Mouse (Mus musculus) left cerebral cortex, postnatal 10 days (tissue): ENCODE measurements around the gene Cc2d2b. TPM values are rescaled to one million over a fixed set of nuclear protein-coding genes. Genes with fewer than 3 reads are reported as not detected.

ENCODE experiments used
- DNase-seq, 2 experiments: peaks; one replicate each; pipeline ENCODE4 v3.0.0; 2021 to 2022; ENCODE audit warnings: low spot score in 2 of 2, mixed read lengths in 1 of 2; ENCODE audit errors: extremely low spot score in 1 of 2
- intact Hi-C: fragments of 180-260 bp; cut with DNase I; formaldehyde crosslinking; loops from one replicate; pipeline ENCODE4 v1.15.1; 2025
- total RNA-seq, 2 experiments: library from RNA; stranded (reverse); gene quantifications; 2 replicates each; pipeline ENCODE4 v1.2.3; 2021

The Cc2d2b gene
- total RNA-seq, 2 experiments from 2014 or later: 0.43 to 1.4 TPM

- DNase-seq: no peak
- intact Hi-C loops: no loop called here
Measured at GRCm38 (mm10) chr19:40738683-40739324, 9.7 kb upstream of the Cc2d2b start.

- DNase-seq: peak in 1 of 2 experiments; percentile 46
- intact Hi-C loops: loop anchor here (5.0 kb wide), 1 partner anchor 271 kb away; no protein-coding TSS in a partner anchor
Measured at GRCm38 (mm10) chr19:40746603-40747002, 1.9 kb upstream of the Cc2d2b start.

GRCm38 (mm10) chr19:40754311-40754710 lies 5.8 kb downstream of the Cc2d2b start:
- no peak for DNase-seq
- intact Hi-C loops: no loop called here

- DNase-seq: no peak
- intact Hi-C loops: no loop called here
Measured at GRCm38 (mm10) chr19:40760071-40760470, 11.5 kb downstream of the Cc2d2b start.

GRCm38 (mm10) chr19:40762023-40762759 lies 13.6 kb downstream of the Cc2d2b start:
- peak; percentile 23 to 46 for DNase-seq
- intact Hi-C loops: no loop called here

- DNase-seq: no peak
- intact Hi-C loops: no loop called here
Measured at GRCm38 (mm10) chr19:40767189-40767588, 18.6 kb downstream of the Cc2d2b start.

GRCm38 (mm10) chr19:40769341-40769770 lies 20.8 kb downstream of the Cc2d2b start:
- intact Hi-C loops: no loop called here
- no peak for DNase-seq

GRCm38 (mm10) chr19:40788004-40788714 lies 39.6 kb downstream of the Cc2d2b start:
- intact Hi-C loops: no loop called here
- no peak for DNase-seq

- DNase-seq: no peak
- intact Hi-C loops: no loop called here
Measured at GRCm38 (mm10) chr19:40788715-40789084, 40.1 kb downstream of the Cc2d2b start.

GRCm38 (mm10) chr19:40805176-40805737 lies 56.7 kb downstream of the Cc2d2b start:
- intact Hi-C loops: no loop called here
- no peak for DNase-seq

GRCm38 (mm10) chr19:40809858-40810257 lies 61.3 kb downstream of the Cc2d2b start:
- intact Hi-C loops: no loop called here
- no peak for DNase-seq

GRCm38 (mm10) chr19:40811840-40812239 lies 63.3 kb downstream of the Cc2d2b start:
- DNase-seq: no peak
- intact Hi-C loops: no loop called here

GRCm38 (mm10) chr19:40812778-40813177 lies 64.2 kb downstream of the Cc2d2b start:
- no peak for DNase-seq
- intact Hi-C loops: no loop called here

- DNase-seq: no peak
- intact Hi-C loops: no loop called here
Measured at GRCm38 (mm10) chr19:40813385-40813784, 64.8 kb downstream of the Cc2d2b start.

- DNase-seq: no peak
- intact Hi-C loops: no loop called here
Measured at GRCm38 (mm10) chr19:40815645-40816183, 67.2 kb downstream of the Cc2d2b start.

GRCm38 (mm10) chr19:40817901-40818532 lies 69.5 kb downstream of the Cc2d2b start:
- DNase-seq: no peak
- intact Hi-C loops: no loop called here

GRCm38 (mm10) chr19:40818764-40819163 lies 70.2 kb downstream of the Cc2d2b start:
- no peak for DNase-seq
- intact Hi-C loops: no loop called here

- no peak for DNase-seq
Measured at GRCm38 (mm10) chr19:40821306-40821825, 72.8 kb downstream of the Cc2d2b start.

GRCm38 (mm10) chr19:40825636-40826035 lies 77.1 kb downstream of the Cc2d2b start:
- no peak for DNase-seq
- intact Hi-C loops: no loop called here

More at GRCm38 (mm10) chr19:40821306-40821825, 72.8 kb downstream of the Cc2d2b start:
- intact Hi-C loops: no loop called here
